Mouse (Mus musculus) stomach, embryonic 14.5 days (tissue): ENCODE measurements around the gene Slc44a3. TPM values are rescaled to one million over a fixed set of nuclear protein-coding genes. Genes with fewer than 3 reads are reported as not detected.

Source experiments
- ATAC-seq: fragments of 200-750 bp; cut with Nextera tagmentation; 2 replicates; pipeline ENCODE4 v1.8.0; 2017; ENCODE audit warnings: low read depth, moderate TSS enrichment; ENCODE audit not compliant: insufficient number of reproducible peaks, insufficient read depth, low FRiP score
- H3K27ac ChIP-seq: fragments of 300-500 bp; sonication (generic); 2 replicates; pipeline ENCODE4 v1.5.1; 2014; ENCODE audit warnings: mild to moderate bottlenecking, low read length, moderate library complexity, mixed read lengths
- H3K27me3 ChIP-seq: fragments of 300-500 bp; sonication (generic); 2 replicates; pipeline ENCODE4 v1.6.1; 2014; ENCODE audit warnings: low read length, control low read depth, mixed read lengths; ENCODE audit not compliant: control insufficient read depth, insufficient read depth
- H3K36me3 ChIP-seq: fragments of 300-500 bp; sonication (generic); 2 replicates; pipeline ENCODE4 v1.6.1; 2014; ENCODE audit warnings: mild to moderate bottlenecking, control low read depth, low read length, moderate library complexity, mixed read lengths; ENCODE audit not compliant: control insufficient read depth, insufficient read depth
- H3K4me1 ChIP-seq: fragments of 300-500 bp; sonication (generic); 2 replicates; pipeline ENCODE4 v1.6.1; 2014; ENCODE audit warnings: low read length, control low read depth, mixed read lengths; ENCODE audit not compliant: control insufficient read depth, insufficient read depth
- H3K4me2 ChIP-seq: fragments of 300-500 bp; sonication (generic); replicated peaks from 2 replicates; pipeline ENCODE4 v1.6.1; 2014; ENCODE audit warnings: low read depth, low read length, control low read depth
- H3K4me3 ChIP-seq: fragments of 300-500 bp; sonication (generic); 2 replicates; pipeline ENCODE4 v1.5.1; 2014; ENCODE audit warnings: low read depth, low read length, control low read depth
- H3K9ac ChIP-seq: fragments of 300-500 bp; sonication (generic); replicated peaks from 2 replicates; pipeline ENCODE4 v1.6.1; 2014; ENCODE audit warnings: low read depth, mild to moderate bottlenecking, control low read depth, low read length, moderate library complexity, mixed read lengths
- H3K9me3 ChIP-seq: fragments of 300-500 bp; sonication (generic); 2 replicates; pipeline ENCODE4 v1.6.1; 2016; ENCODE audit warnings: low read depth, low read length, control low read depth; ENCODE audit not compliant: control insufficient read depth
- WGBS: fragments of 180-500 bp; shearing (Covaris S2); extraction: QIAGEN DNeasy Blood & Tissue Kit; methylation state at CpG from one replicate; pipeline ENCODE4 v1.1.7; 2014; 5-methylcytosine and 5-hydroxymethylcytosine counted together
- polyA plus RNA-seq: library from polyadenylated mRNA; unstranded; fragments of >200 nt; fragmentation: Nextera tagmentation; extraction: Ambion mirVana; gene quantifications from 2 replicates; pipeline ENCODE4 v1.2.1, GENCODE M21; 2014

Gene Slc44a3
- polyA plus RNA-seq, 1 experiment from 2014 or later, result 29.9 TPM

- Histone ChIP-seq H3K36me3 (no peaks in the 10 kb centered on the region), H3K4me1 (no peaks in the 10 kb centered on the region), H3K4me2 (no peak overlapping the region), H3K9ac (no peak overlapping the region), H3K27ac (no peak overlapping the region), H3K9me3 (no peaks in the 10 kb centered on the region), H3K27me3 (no peaks in the 10 kb centered on the region), H3K4me3 (no peak overlapping the region)
- 71% methylated on average over 7 of the region's 7 CpGs for WGBS
- no peak for ATAC-seq
Measured at GRCm38 (mm10) chr3:121573858-121574257, 41.7 kb upstream of the Slc44a3 start.

GRCm38 (mm10) chr3:121571491-121571890 lies 39.3 kb upstream of the Slc44a3 start:
- no peak overlapping the region for H3K4me3 ChIP-seq
- no peaks in the 10 kb centered on the region for H3K27me3 ChIP-seq
- WGBS, result 84% methylated on average over 4 of the region's 4 CpGs
- no peaks in the 10 kb centered on the region for H3K4me1 ChIP-seq
- H3K36me3 ChIP-seq, result no peaks in the 10 kb centered on the region
- no peak for ATAC-seq
- H3K9ac ChIP-seq, result no peak overlapping the region
- no peak overlapping the region for H3K4me2 ChIP-seq
- no peak overlapping the region for H3K27ac ChIP-seq
- no peaks in the 10 kb centered on the region for H3K9me3 ChIP-seq

GRCm38 (mm10) chr3:121570623-121571022 lies 38.4 kb upstream of the Slc44a3 start:
- no peaks in the 10 kb centered on the region for H3K4me1 ChIP-seq
- ATAC-seq, result no peak
- no peak overlapping the region for H3K9ac ChIP-seq
- H3K36me3 ChIP-seq, result no peaks in the 10 kb centered on the region
- no peak overlapping the region for H3K27ac ChIP-seq
- WGBS, result 88% methylated on average over 11 of the region's 11 CpGs
- H3K4me3 ChIP-seq, result no peak overlapping the region
- no peaks in the 10 kb centered on the region for H3K9me3 ChIP-seq
- H3K27me3 ChIP-seq, result no peaks in the 10 kb centered on the region
- H3K4me2 ChIP-seq, result no peak overlapping the region

GRCm38 (mm10) chr3:121569767-121570166 lies 37.6 kb upstream of the Slc44a3 start:
- no peak for ATAC-seq
- Histone ChIP-seq H3K4me3 (no peak overlapping the region), H3K27me3 (no peaks in the 10 kb centered on the region), H3K4me1 (no peaks in the 10 kb centered on the region), H3K9me3 (no peaks in the 10 kb centered on the region), H3K9ac (no peak overlapping the region), H3K4me2 (no peak overlapping the region), H3K36me3 (no peaks in the 10 kb centered on the region), H3K27ac (no peak overlapping the region)
- 71% methylated on average over 5 of the region's 5 CpGs for WGBS

- no peaks in the 10 kb centered on the region for H3K4me1 ChIP-seq
- no peak overlapping the region for H3K9ac ChIP-seq
- H3K9me3 ChIP-seq, result no peaks in the 10 kb centered on the region
- no peaks in the 10 kb centered on the region for H3K27me3 ChIP-seq
- H3K36me3 ChIP-seq, result no peaks in the 10 kb centered on the region
- no peak overlapping the region for H3K4me3 ChIP-seq
- no peak overlapping the region for H3K4me2 ChIP-seq
- no peak overlapping the region for H3K27ac ChIP-seq
- no peak for ATAC-seq
- WGBS, result 86% methylated on average over 9 of the region's 9 CpGs
Measured at GRCm38 (mm10) chr3:121569004-121569403, 36.8 kb upstream of the Slc44a3 start.

- no peak overlapping the region for H3K4me3 ChIP-seq
- H3K27me3 ChIP-seq, result no peaks in the 10 kb centered on the region
- H3K4me1 ChIP-seq, result no peaks in the 10 kb centered on the region
- no peak for ATAC-seq
- no peak overlapping the region for H3K4me2 ChIP-seq
- no peaks in the 10 kb centered on the region for H3K9me3 ChIP-seq
- no peak overlapping the region for H3K27ac ChIP-seq
- no peak overlapping the region for H3K9ac ChIP-seq
- no peaks in the 10 kb centered on the region for H3K36me3 ChIP-seq
- 90% methylated on average over 9 of the region's 9 CpGs for WGBS
Measured at GRCm38 (mm10) chr3:121567904-121568303, 35.7 kb upstream of the Slc44a3 start.

GRCm38 (mm10) chr3:121567337-121567900 lies 35.2 kb upstream of the Slc44a3 start:
- Histone ChIP-seq H3K4me1 (no peaks in the 10 kb centered on the region), H3K4me3 (no peak overlapping the region), H3K9ac (no peak overlapping the region), H3K9me3 (no peaks in the 10 kb centered on the region), H3K27me3 (no peaks in the 10 kb centered on the region), H3K36me3 (no peaks in the 10 kb centered on the region), H3K4me2 (no peak overlapping the region), H3K27ac (no peak overlapping the region)
- 84% methylated on average over 2 of the region's 2 CpGs for WGBS
- no peak for ATAC-seq

- no peaks in the 10 kb centered on the region for H3K36me3 ChIP-seq
- no peak overlapping the region for H3K4me3 ChIP-seq
- ATAC-seq, result no peak
- H3K27me3 ChIP-seq, result no peaks in the 10 kb centered on the region
- no peak overlapping the region for H3K4me2 ChIP-seq
- WGBS, result 60% methylated on average over 4 of the region's 4 CpGs
- no peak overlapping the region for H3K27ac ChIP-seq
- no peak overlapping the region for H3K9ac ChIP-seq
- H3K9me3 ChIP-seq, result no peaks in the 10 kb centered on the region
- no peaks in the 10 kb centered on the region for H3K4me1 ChIP-seq
Measured at GRCm38 (mm10) chr3:121566901-121567300, 34.7 kb upstream of the Slc44a3 start.

GRCm38 (mm10) chr3:121561803-121562202 lies 29.6 kb upstream of the Slc44a3 start:
- no peak overlapping the region for H3K4me3 ChIP-seq
- WGBS, result 84% methylated on average over 3 of the region's 3 CpGs
- H3K27ac ChIP-seq, result no peak overlapping the region

More at GRCm38 (mm10) chr3:121561803-121562202, 29.6 kb upstream of the Slc44a3 start:
- no peak for ATAC-seq
- no peaks in the 10 kb centered on the region for H3K27me3 ChIP-seq
- no peak overlapping the region for H3K4me2 ChIP-seq
- no peak overlapping the region for H3K9ac ChIP-seq
- H3K4me1 ChIP-seq, result 0 out of 2 replicates have a peak, but pooled peaks cover 4% of the 10 kb centered on the region
- H3K36me3 ChIP-seq, result no peaks in the 10 kb centered on the region
- H3K9me3 ChIP-seq, result no peaks in the 10 kb centered on the region
